Mouse (Mus musculus) brown adipose tissue, adult 24 weeks (tissue): Measurements from ENCODE around the gene Rgs8. TPM values are rescaled to one million over a fixed set of nuclear protein-coding genes. Genes with fewer than 3 reads are reported as not detected.
A peak's percentile ranks its signal among the peaks of the same experiment; 100 is the strongest.

Experiments used
- H3K27ac ChIP-seq: fragments of 200-500 bp; replicated peaks from 2 replicates; pipeline ENCODE4 v1.5.1; 2012; ENCODE audit warnings: low read depth, mild to moderate bottlenecking, low read length
- H3K4me1 ChIP-seq: fragments of 200-500 bp; 2 replicates; pipeline ENCODE4 v1.6.1; 2012; ENCODE audit warnings: low read length, mixed read lengths; ENCODE audit not compliant: control insufficient read depth, insufficient read depth, insufficient read length
- H3K4me3 ChIP-seq: fragments of 200-500 bp; 2 replicates; pipeline ENCODE4 v1.5.1; 2012; ENCODE audit warnings: low read depth, mild to moderate bottlenecking, low read length, moderate library complexity; ENCODE audit not compliant: insufficient read depth
- polyA plus RNA-seq: library from polyadenylated mRNA; stranded (reverse); fragments of >200 nt; gene quantifications from 2 replicates; pipeline ENCODE4 v1.2.4, GENCODE M21; 2012; ENCODE audit not compliant: missing spikeins, insufficient read depth, insufficient read length

The Rgs8 gene
- polyA plus RNA-seq, 1 experiment: not detected

DNA sequence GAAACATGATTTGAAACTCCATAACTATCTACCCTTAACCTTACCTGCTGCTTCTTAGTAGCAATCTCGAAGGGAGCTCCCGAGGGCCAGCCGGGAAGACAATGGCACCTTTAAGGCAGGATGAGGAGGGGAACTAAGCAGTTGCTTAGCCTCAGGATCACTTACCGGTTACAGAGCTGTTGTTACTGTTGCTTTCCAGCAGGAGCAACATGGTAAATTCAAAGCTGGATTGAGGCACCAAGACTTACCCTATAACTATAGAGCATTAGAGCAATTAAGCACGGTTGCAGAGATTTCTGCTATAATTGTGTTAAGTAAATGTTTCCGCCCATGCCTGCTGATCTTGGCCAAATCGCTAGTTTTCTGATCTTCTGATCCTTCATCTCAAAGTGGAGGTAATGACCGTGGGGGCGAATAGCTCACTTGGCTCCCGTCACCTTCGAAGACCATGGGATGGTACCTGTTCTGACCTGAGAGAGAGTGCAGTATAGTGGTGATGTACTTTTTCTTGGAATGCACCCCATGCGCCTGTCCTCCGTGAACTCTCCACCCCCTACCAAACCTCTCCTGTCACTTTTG lies 86.7 kb downstream of the Rgs8 start:
- H3K4me3 ChIP-seq: 0 out of 2 replicates have a peak overlapping the region, but pooled peaks have one; percentile 39
- no peak overlapping the region for H3K27ac ChIP-seq

DNA sequence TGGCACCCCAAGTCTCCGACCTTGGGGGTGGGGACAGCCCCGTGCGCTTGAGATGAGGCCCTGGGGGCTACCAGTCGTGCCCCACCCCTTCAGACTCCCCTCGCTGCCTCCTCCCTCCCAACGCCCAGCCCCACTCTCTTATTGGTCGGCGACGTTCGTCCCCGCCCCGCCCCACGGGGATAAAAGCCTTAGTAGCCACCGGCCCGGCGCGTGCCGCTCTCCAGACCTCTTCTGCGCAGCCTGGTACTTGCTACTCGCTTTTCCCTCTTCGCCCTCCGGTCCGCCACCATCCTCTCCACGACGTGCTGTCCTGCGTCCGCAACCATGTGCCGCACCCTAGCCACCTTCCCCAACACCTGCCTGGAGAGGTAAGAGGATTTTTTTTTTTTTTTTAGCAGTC lies 87.3 kb downstream of the Rgs8 start, which contains the start of gene Rgs16:
Rgs16 (plus strand) TSS at position 205 of the 400 bp plus-strand sequence.
- peak within 1 kb of the TSS; percentile 63 for H3K4me3 ChIP-seq
- no peak within 1 kb of the TSS for H3K27ac ChIP-seq
- H3K4me1 ChIP-seq: no peaks in the 10 kb centered on the region

More for the DNA sequence above, 86.7 kb downstream of the Rgs8 start:
- H3K4me1 ChIP-seq: no peaks in the 10 kb centered on the region

DNA sequence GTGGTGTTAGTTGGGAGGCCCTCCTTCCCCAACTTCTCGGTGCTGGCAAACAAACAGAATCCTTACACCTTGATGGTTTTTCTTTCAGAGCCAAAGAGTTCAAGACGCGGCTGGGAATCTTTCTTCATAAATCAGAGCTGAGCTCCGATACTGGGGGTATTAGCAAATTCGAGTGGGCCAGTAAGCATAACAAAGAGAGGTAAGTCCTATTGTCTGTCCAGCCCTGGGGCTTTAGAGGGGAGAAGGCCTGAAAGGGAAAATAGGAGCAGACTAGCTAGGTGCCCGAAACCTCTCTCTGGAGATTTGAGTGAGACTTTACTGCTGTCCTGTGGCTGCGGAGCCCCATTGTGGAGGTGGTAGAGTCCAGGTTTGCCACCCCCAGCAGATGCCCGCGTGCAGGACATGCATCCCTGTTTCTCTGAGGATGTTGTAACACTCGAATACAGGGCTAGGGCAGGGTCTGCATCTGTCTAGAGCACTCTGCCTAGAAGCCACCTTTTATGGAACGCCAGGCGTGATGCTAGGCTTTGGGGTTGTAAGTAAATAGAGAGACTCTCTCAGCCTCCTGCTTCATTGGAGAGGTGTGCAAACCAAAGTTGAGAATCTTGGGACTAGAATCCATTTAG lies 88.1 kb downstream of the Rgs8 start:
- Histone ChIP-seq H3K27ac (no peak overlapping the region), H3K4me1 (no peaks in the 10 kb centered on the region), H3K4me3 (peak overlapping the region; percentile 63)

DNA sequence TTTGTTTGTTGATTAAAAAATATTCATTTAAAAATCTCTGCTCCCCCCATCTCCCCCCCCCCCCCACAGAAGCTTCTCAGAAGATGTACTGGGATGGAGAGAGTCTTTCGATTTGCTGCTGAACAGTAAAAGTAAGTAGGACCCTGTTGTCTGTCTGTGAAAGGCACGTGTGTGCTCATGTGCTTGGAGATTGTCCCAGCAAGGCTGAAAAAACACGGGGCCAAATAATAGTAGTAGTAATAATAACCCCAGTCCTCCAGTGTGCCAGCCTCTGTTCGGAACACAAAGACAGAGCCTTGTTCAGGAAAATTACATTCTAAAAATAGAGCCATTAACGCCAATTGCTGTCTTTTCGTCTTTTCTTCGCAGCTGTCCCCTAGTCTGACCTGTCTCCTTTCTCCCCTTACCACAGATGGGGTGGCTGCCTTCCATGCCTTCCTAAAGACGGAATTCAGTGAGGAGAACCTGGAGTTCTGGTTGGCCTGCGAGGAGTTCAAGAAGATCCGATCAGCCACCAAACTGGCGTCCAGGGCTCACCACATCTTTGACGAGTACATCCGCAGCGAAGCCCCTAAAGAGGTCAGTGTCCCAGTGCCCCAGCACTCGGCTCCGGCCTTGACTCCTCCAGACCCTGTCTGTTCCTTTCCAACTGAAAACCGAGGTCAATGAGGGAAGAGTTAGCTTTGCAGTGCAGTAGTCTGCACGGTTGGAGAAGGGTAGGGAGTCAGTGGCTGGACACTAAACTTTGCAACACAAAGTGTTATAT lies 88.9 kb downstream of the Rgs8 start:
- H3K4me1 ChIP-seq: no peaks in the 10 kb centered on the region
- no peak overlapping the region for H3K27ac ChIP-seq
- peak overlapping the region; percentile 21 for H3K4me3 ChIP-seq

DNA sequence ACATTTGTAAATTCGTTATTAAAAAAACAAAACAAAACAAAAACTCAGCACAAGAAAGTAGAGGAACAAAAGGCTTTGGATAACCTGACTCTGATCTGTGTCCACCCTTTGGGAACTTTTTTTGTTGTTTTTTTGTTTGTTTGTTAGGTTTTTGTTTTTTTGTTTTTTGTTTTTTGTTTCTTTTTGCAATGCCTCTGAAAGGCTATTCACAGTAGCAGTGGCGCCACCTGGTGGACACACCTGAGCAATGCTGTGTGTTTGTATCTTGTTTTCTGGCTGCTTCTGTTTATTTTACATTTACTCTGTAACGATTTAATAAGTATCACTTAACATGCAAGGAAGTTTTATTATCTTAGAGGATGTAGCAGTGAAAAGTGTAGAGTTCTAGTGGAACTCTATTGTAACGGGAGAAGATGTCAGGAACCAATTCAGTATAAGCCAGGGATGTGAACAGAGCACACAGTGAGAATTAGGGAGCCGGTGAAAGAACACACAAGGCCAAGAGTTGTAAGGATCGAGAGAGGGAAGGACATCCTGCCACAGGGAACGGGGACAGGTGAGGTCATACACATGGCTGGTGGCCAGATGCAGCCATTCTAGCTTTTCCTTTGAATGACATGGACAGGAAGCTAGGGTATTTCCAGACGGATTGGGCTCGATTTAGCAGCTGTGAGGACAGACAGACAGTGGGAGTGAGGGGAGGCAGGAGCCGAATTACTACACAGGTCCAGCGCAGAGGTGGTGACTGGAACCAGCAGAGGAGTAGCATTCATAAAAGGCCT lies 89.7 kb downstream of the Rgs8 start:
- no peaks in the 10 kb centered on the region for H3K4me1 ChIP-seq
- no peak overlapping the region for H3K4me3 ChIP-seq
- H3K27ac ChIP-seq: no peak overlapping the region

DNA sequence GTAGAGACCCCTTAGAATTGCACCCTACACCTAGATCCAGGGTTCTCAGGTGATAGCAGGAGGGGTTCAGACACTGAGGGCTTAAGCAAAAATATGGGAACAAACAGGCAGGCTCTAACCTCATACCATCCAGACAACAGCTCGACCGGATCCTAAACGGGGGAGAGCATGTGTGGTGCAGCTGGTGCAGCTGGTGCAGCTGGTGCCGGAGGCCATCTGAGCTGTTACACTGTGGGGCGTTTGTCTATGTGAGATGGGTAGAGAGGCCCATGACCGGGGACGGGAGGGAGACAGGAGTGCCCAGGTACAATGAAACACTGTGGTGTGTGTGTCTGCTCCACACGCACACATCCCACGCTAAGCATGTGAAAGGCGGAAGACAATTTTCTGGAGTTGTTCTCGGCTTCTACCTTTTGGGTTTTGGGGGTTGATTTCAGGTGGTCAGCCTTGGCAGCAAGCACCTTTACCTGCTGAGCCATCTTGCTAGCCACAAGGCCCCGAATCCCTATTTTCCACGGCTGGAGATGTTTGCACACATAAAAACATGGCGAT lies 93.4 kb downstream of the Rgs8 start:
- Histone ChIP-seq H3K4me1 (no peaks in the 10 kb centered on the region), H3K4me3 (no peak overlapping the region), H3K27ac (no peak overlapping the region)

DNA sequence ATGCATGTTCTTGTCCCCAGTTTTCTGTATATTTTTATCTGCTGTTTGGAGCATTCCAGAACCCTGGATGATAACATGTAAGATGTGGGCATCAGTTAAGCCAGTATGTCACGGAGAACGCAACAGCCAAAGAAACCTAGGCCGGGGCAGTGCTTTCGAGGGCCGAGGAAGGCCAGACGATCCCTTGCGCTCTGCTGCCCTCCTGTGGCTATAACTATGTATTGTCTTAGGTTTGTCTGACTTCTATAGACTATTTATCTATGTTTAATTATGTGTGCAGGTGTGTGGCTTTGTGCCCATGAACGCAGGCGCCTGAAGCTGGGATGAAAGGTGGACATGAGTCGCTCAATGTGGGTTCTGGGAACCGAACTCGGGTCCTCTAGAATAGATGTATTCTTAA lies 93.9 kb downstream of the Rgs8 start:
- no peaks in the 10 kb centered on the region for H3K4me1 ChIP-seq
- H3K27ac ChIP-seq: no peak overlapping the region
- H3K4me3 ChIP-seq: no peak overlapping the region

DNA sequence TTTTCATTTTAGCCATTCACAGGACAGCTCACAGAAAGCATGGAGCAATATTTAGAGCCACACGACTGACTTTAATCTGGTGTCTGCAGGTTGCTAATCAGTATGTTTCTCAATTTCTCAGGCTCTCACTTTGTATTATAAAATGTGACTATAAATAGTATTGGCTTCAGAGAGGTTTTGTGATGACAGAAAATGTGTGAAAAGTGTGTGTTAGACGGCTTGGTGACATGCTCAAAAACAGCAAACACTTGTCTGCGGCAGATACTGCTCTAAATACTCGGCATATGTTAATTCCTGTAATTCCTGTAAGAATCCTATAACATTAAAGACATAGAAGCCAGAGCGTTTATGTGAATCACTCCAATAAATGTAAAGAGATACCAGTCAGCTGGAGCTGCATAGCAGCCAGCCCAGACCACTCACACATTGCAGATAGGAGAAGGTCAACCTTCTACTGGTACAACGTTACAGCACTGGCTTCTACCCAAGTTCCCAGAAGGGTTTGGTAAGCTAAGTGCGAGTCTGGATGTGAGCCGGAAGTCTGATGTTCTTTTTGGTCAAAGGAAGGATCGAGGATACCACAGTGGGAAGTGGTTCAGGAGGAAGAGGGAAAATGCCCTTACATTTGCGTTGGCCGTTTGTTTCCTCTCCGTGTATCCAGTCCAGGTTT lies 95.2 kb downstream of the Rgs8 start:
- Histone ChIP-seq H3K27ac (no peak overlapping the region), H3K4me3 (no peak overlapping the region), H3K4me1 (no peaks in the 10 kb centered on the region)

DNA sequence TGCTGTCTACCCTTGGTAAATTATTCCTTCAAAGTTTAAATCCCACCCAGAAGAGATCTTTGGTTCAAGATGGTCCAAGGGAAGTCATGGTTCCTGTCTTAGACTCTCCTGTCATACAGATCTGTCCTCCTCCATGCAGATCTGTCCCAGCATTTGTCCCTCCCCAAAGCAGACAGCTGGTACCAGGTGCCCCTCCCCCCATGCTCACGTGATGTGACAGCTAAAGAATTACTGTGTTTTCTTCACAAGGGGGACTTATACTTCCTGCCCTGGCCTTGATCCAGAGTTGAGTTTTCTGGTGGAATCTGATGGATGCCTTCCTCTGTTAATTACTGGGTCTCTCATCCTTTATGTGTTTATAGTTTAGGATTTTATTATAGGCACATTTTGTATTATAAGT lies 95.7 kb downstream of the Rgs8 start:
- Histone ChIP-seq H3K4me3 (no peak overlapping the region), H3K4me1 (no peaks in the 10 kb centered on the region), H3K27ac (no peak overlapping the region)

DNA sequence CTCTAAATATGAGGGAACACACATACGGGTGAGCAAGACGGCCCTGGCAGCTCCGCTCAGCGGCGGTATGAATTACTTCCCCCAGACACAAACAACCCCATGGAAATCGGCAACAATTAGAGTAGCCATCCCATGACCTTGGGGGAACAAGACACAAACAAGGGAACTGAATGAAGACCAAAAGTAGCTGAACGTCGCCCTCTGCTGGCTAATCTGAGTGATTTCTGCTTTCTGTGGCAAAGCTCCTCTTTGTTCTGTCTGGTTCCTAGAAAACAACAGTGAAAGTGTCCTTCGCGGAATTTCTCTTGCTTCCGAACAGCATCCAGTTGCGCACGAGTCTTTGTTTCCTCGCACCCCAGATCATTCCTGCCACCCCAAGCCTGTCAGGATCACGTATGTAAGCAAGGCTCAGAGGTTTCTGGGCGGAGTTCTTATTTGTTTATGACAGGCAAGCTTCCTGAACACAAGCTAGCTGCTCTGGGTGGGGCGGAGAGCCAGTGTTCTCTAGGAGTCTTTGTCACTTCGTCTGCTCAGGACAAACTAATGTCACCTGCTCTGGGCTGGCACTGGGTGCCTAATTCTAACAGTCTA lies 96.5 kb downstream of the Rgs8 start, which contains the start of gene Rnasel:
Rnasel (plus strand) TSS at position 216 of the 591 bp plus-strand sequence.
- H3K4me3 ChIP-seq: peak within 1 kb of the TSS; percentile 56
- no peaks in the 10 kb centered on the region for H3K4me1 ChIP-seq
- no peak within 1 kb of the TSS for H3K27ac ChIP-seq

Other genes with a start within 250 kb of the Rgs8 start
- gene Shcbp1l, start 227.9 kb upstream of the Rgs8 start, polyA plus RNA-seq: not detected in 2 replicates
- gene Dhx9, start 165.4 kb upstream of the Rgs8 start, polyA plus RNA-seq: 32.7 and 34.6 TPM in 2 replicates
- 1.2 and 1.5 TPM in 2 replicates for gene Npl, start 103.0 kb upstream of the Rgs8 start, polyA plus RNA-seq
- gene Rgs16, start 87.3 kb downstream of the Rgs8 start, polyA plus RNA-seq: 0.44 TPM in 1 of 2 replicates, not detected in the other
- 2.6 and 3.6 TPM in 2 replicates for gene Rnasel, start 96.4 kb downstream of the Rgs8 start, polyA plus RNA-seq
- gene Rgsl1, start 191.1 kb downstream of the Rgs8 start, polyA plus RNA-seq: 1.3 TPM in 1 of 2 replicates, not detected in the other
- gene Teddm1b, start 221.3 kb downstream of the Rgs8 start, polyA plus RNA-seq: not detected in 2 replicates
- gene Teddm1a, start 238.7 kb downstream of the Rgs8 start, polyA plus RNA-seq: not detected in 2 replicates
- 924 and 1,059 TPM in 2 replicates for gene Glul, start 246.9 kb downstream of the Rgs8 start, polyA plus RNA-seq
- 0.58 TPM in 1 of 2 replicates, not detected in the other for gene Teddm2, start 247.2 kb downstream of the Rgs8 start, polyA plus RNA-seq